ENCODE assay signal across 21 mouse cellular contexts in genomic region chr4:105131756-105132314, GRCm38 (mm10). TPM values are rescaled to one million over a fixed set of nuclear protein-coding genes. Genes with fewer than 3 reads are reported as not detected.
DNase-seq lines count a peak whose midpoint lies in the region; TF ChIP-seq lines count a peak whose summit lies in the region.
"Had no signal": no experiment of that assay in that cellular context is flagged by ENCODE, and none has a peak within 500 bp of the region (broad histone marks: within the 10 kb centered on the region; RNA-seq: fewer than 3 reads in every experiment).

No protein-coding gene starts in this region.

- no peaks in the 10 kb centered on the region for H3K27me3 ChIP-seq in myocyte (ENCODE audit: control insufficient read depth, insufficient read depth, insufficient read length)
- H3K27me3 ChIP-seq: embryonic facial prominence, embryonic 12.5 days; embryonic facial prominence, embryonic 15.5 days; hindbrain, embryonic 13.5 days had no signal

- DNase-seq in brain, adult 2 months (ENCODE audit: low read depth, low spot score): peak; percentile 18
- DNase-seq in thymus, postnatal 14 days: peak; percentile 50
- peak; percentile 30 for DNase-seq in thymus, postnatal 4 days
- no peak for DNase-seq in kidney, adult 9 months
- no peak for DNase-seq in frontal cortex, postnatal 36 days (ENCODE audit: low spot score in 2 of 2)
- DNase-seq: adrenal gland, adult 2 months; adrenal gland, postnatal 14 days; cerebellum, adult 18-20 months; cerebellum, adult 9-10 months; cerebellum, postnatal 14 days; forebrain, postnatal 0 days; gastrocnemius, postnatal 25 days; heart, adult 2 months; heart, postnatal 36 days had no signal

- no peaks in the 10 kb centered on the region for H3K79me2 ChIP-seq in myocyte (ENCODE audit: control insufficient read depth, insufficient read depth)

- H3ac ChIP-seq in myocyte (ENCODE audit: control insufficient read depth, insufficient read length): no peak overlapping the region

- no peaks in the 10 kb centered on the region for H3K36me3 ChIP-seq in myocyte (ENCODE audit: control insufficient read depth, insufficient read depth)
- H3K36me3 ChIP-seq: embryonic facial prominence, embryonic 12.5 days; embryonic facial prominence, embryonic 15.5 days; heart, embryonic 10.5 days; hindbrain, embryonic 10.5 days; hindbrain, embryonic 13.5 days had no signal

- no peak overlapping the region for H3K4me3 ChIP-seq in myocyte
- H3K4me3 ChIP-seq: embryonic facial prominence, embryonic 12.5 days; embryonic facial prominence, embryonic 15.5 days; heart, adult 2 months; heart, embryonic 10.5 days; hindbrain, embryonic 10.5 days; hindbrain, embryonic 13.5 days had no signal

- no peak for TF ChIP-seq POLR2A in myocyte (IDR thresholded peaks at IDR 0.05; ENCODE audit: insufficient read length, low read depth)

- H3K4me2 ChIP-seq in myocyte (ENCODE audit: low read depth): no peak overlapping the region
- H3K4me2 ChIP-seq: embryonic facial prominence, embryonic 12.5 days; embryonic facial prominence, embryonic 15.5 days; hindbrain, embryonic 13.5 days had no signal

TF ChIP-seq in myocyte, 11 proteins besides CTCF, POLR2A, EP300 and RAD21:
- no peak for TF ChIP-seq SRF (IDR thresholded peaks at IDR 0.05; ENCODE audit: control insufficient read depth, insufficient read length, low read depth)
- no peak for TF ChIP-seq USF1 (IDR thresholded peaks at IDR 0.05; ENCODE audit: low read depth)
- peak in 2 of 3 experiments; percentile 28 to 56 for TF ChIP-seq MYOD1 (IDR thresholded peaks at IDR 0.05; ENCODE audit: control insufficient read depth in 1 of 3, insufficient read length in 2 of 3, low read depth in 2 of 3)
- peak; percentile 27 for TF ChIP-seq TCF12 (IDR thresholded peaks at IDR 0.05; ENCODE audit: insufficient read depth, poor library complexity, severe bottlenecking)

RNA-seq across cellular contexts. Expression of gene Prkaa2, which starts 22.1 kb away (rescaled TPM):
- 2.2 TPM for polyA plus RNA-seq in myocyte (2012; fragmentation: generic; extraction: Trizol)
- polyA plus RNA-seq: CD4-positive, CD25-positive, alpha-beta regulatory T cell, adult 4 months had no signal

RNA-seq across cellular contexts. Expression of gene Plpp3, which starts 25.3 kb away (rescaled TPM):
- polyA plus RNA-seq in myocyte (2012; fragmentation: generic; extraction: Trizol): 12.7 TPM

Comparison
In these comparisons a context has a peak if more than half of its experiments do, and no peak if none do; other contexts are left out.
1. DNase-seq: peak in brain, adult 2 months (single experiment), thymus, postnatal 14 days (single experiment) and thymus, postnatal 4 days (single experiment); none in kidney, adult 9 months (single experiment) and frontal cortex, postnatal 36 days (0 of 2).